Mouse (Mus musculus): ENCODE results near the gene Cep57. TPM values are rescaled to one million over a fixed set of nuclear protein-coding genes. Genes with fewer than 3 reads are reported as not detected.
A peak's percentile ranks its signal among the peaks of the same experiment; 100 is the strongest.

The Cep57 gene
- 23.8 TPM in 2 replicates for polyA plus RNA-seq (2012; rRNA removed)

- peak; percentile 82 for DNase-seq (ENCODE audit: low spot score)
Measured at GRCm38 (mm10) chr9:13826832-13827405, at the start of gene Cep57. Cep57 (minus strand) TSS chr9:13827107.

GRCm38 (mm10) chr9:13875340-13875739 lies 48.4 kb upstream of the Cep57 start:
- no peak for DNase-seq (ENCODE audit: low spot score)

GRCm38 (mm10) chr9:13874359-13874758 lies 47.5 kb upstream of the Cep57 start:
- no peak for DNase-seq (ENCODE audit: low spot score)

GRCm38 (mm10) chr9:13871631-13872030 lies 44.7 kb upstream of the Cep57 start:
- no peak for DNase-seq (ENCODE audit: low spot score)

GRCm38 (mm10) chr9:13867646-13868045 lies 40.7 kb upstream of the Cep57 start:
- no peak for DNase-seq (ENCODE audit: low spot score)

- DNase-seq (ENCODE audit: low spot score): no peak
Measured at GRCm38 (mm10) chr9:13856777-13857176, 29.9 kb upstream of the Cep57 start.

- no peak for DNase-seq (ENCODE audit: low spot score)
Measured at GRCm38 (mm10) chr9:13856247-13856646, 29.3 kb upstream of the Cep57 start.

GRCm38 (mm10) chr9:13853876-13854275 lies 27.0 kb upstream of the Cep57 start:
- no peak for DNase-seq (ENCODE audit: low spot score)

- DNase-seq (ENCODE audit: low spot score): no peak
Measured at GRCm38 (mm10) chr9:13848481-13849480, 21.9 kb upstream of the Cep57 start.

- DNase-seq (ENCODE audit: low spot score): no peak
Measured at GRCm38 (mm10) chr9:13847591-13847990, 20.7 kb upstream of the Cep57 start.

GRCm38 (mm10) chr9:13836726-13837125 lies 9.8 kb upstream of the Cep57 start:
- no peak for DNase-seq (ENCODE audit: low spot score)

- DNase-seq (ENCODE audit: low spot score): no peak
Measured at GRCm38 (mm10) chr9:13835256-13835655, 8.3 kb upstream of the Cep57 start.

- no peak for DNase-seq (ENCODE audit: low spot score)
Measured at GRCm38 (mm10) chr9:13828087-13828441, 1.2 kb upstream of the Cep57 start.

GRCm38 (mm10) chr9:13827406-13828086 lies 639 bp upstream of the Cep57 start, which contains the start of gene Fam76b:
Fam76b (plus strand) TSS chr9:13827716.
- peak; percentile 91 for DNase-seq (ENCODE audit: low spot score)

- no peak for DNase-seq (ENCODE audit: low spot score)
Measured at GRCm38 (mm10) chr9:13826391-13826805, 509 bp downstream of the Cep57 start.

GRCm38 (mm10) chr9:13825896-13826295 lies 1.0 kb downstream of the Cep57 start:
- no peak for DNase-seq (ENCODE audit: low spot score)

- DNase-seq (ENCODE audit: low spot score): no peak
Measured at GRCm38 (mm10) chr9:13820774-13821173, 6.1 kb downstream of the Cep57 start.

- DNase-seq (ENCODE audit: low spot score): no peak
Measured at GRCm38 (mm10) chr9:13818369-13818768, 8.5 kb downstream of the Cep57 start.

GRCm38 (mm10) chr9:13809937-13810336 lies 17.0 kb downstream of the Cep57 start:
- no peak for DNase-seq (ENCODE audit: low spot score)

- DNase-seq (ENCODE audit: low spot score): no peak
Measured at GRCm38 (mm10) chr9:13807657-13808056, 19.2 kb downstream of the Cep57 start.

- DNase-seq (ENCODE audit: low spot score): no peak
Measured at GRCm38 (mm10) chr9:13806854-13807253, 20.1 kb downstream of the Cep57 start.

- DNase-seq (ENCODE audit: low spot score): no peak
Measured at GRCm38 (mm10) chr9:13804480-13804879, 22.4 kb downstream of the Cep57 start.

All from urinary bladder, adult 2 months (tissue).